Mouse (Mus musculus) heart, postnatal 0 days (tissue): ENCODE measurements around the gene Faim.

Source experiments
- CTCF ChIP-seq: IDR thresholded peaks from 2 replicates; pipeline ENCODE4 v1.5.1; 2016; ENCODE audit warnings: antibody characterized with exemption, control low read depth, low read depth
- EP300 ChIP-seq: IDR thresholded peaks from 2 replicates; pipeline ENCODE4 v1.6.1; 2016; ENCODE audit warnings: antibody characterized with exemption, low read depth

GRCm38 (mm10) chr9:98974898-98975297 lies 11.3 kb upstream of the Faim start:
- TF ChIP-seq CTCF (no peak), EP300 (no peak)
